Mouse (Mus musculus) lung, adult 18-20 months (tissue): ENCODE measurements around the gene Rassf4.
"Not testable (repeated sequence)": the region's sequence is repeated elsewhere in the genome, so short reads cannot be mapped to it uniquely, and the experiment has no call there.

Experiments used
- DNase-seq, 2 experiments: peaks; one replicate each; pipeline ENCODE4 v3.0.0; 2022; ENCODE audit warnings: mixed read lengths in 2 of 2

The Rassf4 gene

GRCm38 (mm10) chr6:116635251-116636180 is 38.2 kb downstream of the Rassf4 start:
- peak; percentile 91 to 95 for DNase-seq

- no peak for DNase-seq
Observed at GRCm38 (mm10) chr6:116633741-116634695, 39.7 kb downstream of the Rassf4 start.

- peak; percentile 86 to 89 for DNase-seq
Observed at GRCm38 (mm10) chr6:116632129-116632528, 41.6 kb downstream of the Rassf4 start.

GRCm38 (mm10) chr6:116629766-116630165 is 44.0 kb downstream of the Rassf4 start:
- DNase-seq = no peak

- peak; percentile 55 to 70 for DNase-seq
Observed at GRCm38 (mm10) chr6:116628539-116629171, 45.1 kb downstream of the Rassf4 start, which contains the start of gene Zfp422. TSS of gene Zfp422 (minus strand) at chr6:116628999.

- DNase-seq = no peak
Observed at GRCm38 (mm10) chr6:116628095-116628494, 45.7 kb downstream of the Rassf4 start.

GRCm38 (mm10) chr6:116626417-116626816 is 47.3 kb downstream of the Rassf4 start:
- not testable (repeated sequence) for DNase-seq

- DNase-seq = no peak
Observed at GRCm38 (mm10) chr6:116621318-116622023, 52.3 kb downstream of the Rassf4 start.

GRCm38 (mm10) chr6:116618073-116618472 is 55.7 kb downstream of the Rassf4 start:
- DNase-seq = no peak

- DNase-seq = no peak
Observed at GRCm38 (mm10) chr6:116615719-116616118, 58.0 kb downstream of the Rassf4 start.

GRCm38 (mm10) chr6:116607230-116607629 is 66.5 kb downstream of the Rassf4 start:
- no peak for DNase-seq

GRCm38 (mm10) chr6:116600969-116601368 is 72.8 kb downstream of the Rassf4 start:
- not testable (repeated sequence) for DNase-seq

GRCm38 (mm10) chr6:116584095-116584494 is 89.7 kb downstream of the Rassf4 start, which contains the start of gene Olfr215:
TSS of gene Olfr215 (minus strand) at chr6:116584195.
- no peak for DNase-seq
